8 mouse cellular contexts compared by ENCODE assay signal in genomic region chr3:84951698-84952097, GRCm38 (mm10).
DNase-seq lines count a peak whose midpoint lies in the region; ATAC-seq and TF ChIP-seq lines count a peak whose summit lies in the region.

No protein-coding gene starts in this region.

- no peaks in the 10 kb centered on the region for H3K27me3 ChIP-seq in kidney, embryonic 16.5 days (ENCODE audit: insufficient read depth, low read length)
- H3K27me3 ChIP-seq in embryonic facial prominence, embryonic 14.5 days (replicated peaks; ENCODE audit: control insufficient read depth, insufficient read depth, low read length) = no peaks in the 10 kb centered on the region
- H3K27me3 ChIP-seq in hindbrain, postnatal 0 days (ENCODE audit: insufficient read depth, low read length) = no peaks in the 10 kb centered on the region
- H3K27me3 ChIP-seq in neural tube, embryonic 14.5 days (ENCODE audit: control insufficient read depth, insufficient read depth, low read length) = no peaks in the 10 kb centered on the region

- no peak for TF ChIP-seq CTCF in hindbrain, postnatal 0 days (IDR thresholded peaks at IDR 0.05; ENCODE audit: low read depth)

- peak overlapping the region; percentile 46 for H3K4me3 ChIP-seq in kidney, embryonic 16.5 days (ENCODE audit: low read length)
- H3K4me3 ChIP-seq in embryonic facial prominence, embryonic 14.5 days (ENCODE audit: low read depth, low read length) = peak overlapping the region; percentile 50
- H3K4me3 ChIP-seq in hindbrain, postnatal 0 days (ENCODE audit: low read length) = peak overlapping the region; percentile 65
- H3K4me3 ChIP-seq in neural tube, embryonic 14.5 days (ENCODE audit: low read depth, low read length) = peak overlapping the region; percentile 56

- WGBS in kidney, embryonic 16.5 days = 22% methylated on average over 2 of the region's 2 CpGs
- 14% methylated on average over 2 of the region's 2 CpGs for WGBS in embryonic facial prominence, embryonic 14.5 days
- WGBS in hindbrain, postnatal 0 days = 12% methylated on average over 2 of the region's 2 CpGs
- WGBS in neural tube, embryonic 14.5 days = 22% methylated on average over 2 of the region's 2 CpGs

- ATAC-seq in kidney, embryonic 16.5 days (ENCODE audit: low FRiP score, low TSS enrichment) = peak; percentile 72; the same call in 1 of the 2 replicates
- ATAC-seq in embryonic facial prominence, embryonic 14.5 days (ENCODE audit: low read depth) = peak; percentile 62
- peak; percentile 86 for ATAC-seq in hindbrain, postnatal 0 days
- peak; percentile 52; the same call in 1 of the 2 replicates for ATAC-seq in neural tube, embryonic 14.5 days (ENCODE audit: low read depth)
- no peak for ATAC-seq in monocyte, adult 5-6 weeks (replicated peaks; ENCODE audit: insufficient number of reproducible peaks, low FRiP score, low TSS enrichment, poor library complexity, severe bottlenecking)

- H3K4me1 ChIP-seq in kidney, embryonic 16.5 days (ENCODE audit: insufficient read depth, low read length) = peaks cover 3% of the 10 kb centered on the region; the same call in 1 of the 2 replicates
- no peaks in the 10 kb centered on the region for H3K4me1 ChIP-seq in embryonic facial prominence, embryonic 14.5 days (ENCODE audit: control insufficient read depth, insufficient read depth, low read length)
- no peaks in the 10 kb centered on the region for H3K4me1 ChIP-seq in hindbrain, postnatal 0 days (ENCODE audit: insufficient read depth, low read length)
- H3K4me1 ChIP-seq in neural tube, embryonic 14.5 days (ENCODE audit: control insufficient read depth, insufficient read depth, low read length) = peaks cover 6% of the 10 kb centered on the region; the same call in 1 of the 2 replicates

- no peak for DNase-seq in kidney, adult 18-20 months
- no peak for DNase-seq in embryonic facial prominence, embryonic 14.5 days (ENCODE audit: low spot score)
- DNase-seq in hindbrain, postnatal 0 days (ENCODE audit: low spot score) = peak; percentile 50
- DNase-seq in layer of hippocampus, adult 9-10 months (ENCODE audit: low spot score) = no peak
- DNase-seq in left cerebral cortex, postnatal 14 days (ENCODE audit: low spot score in 2 of 2) = no peak

- intact Hi-C loops in left cerebral cortex, postnatal 14 days (cut with DNase I) = loop anchor here (10.0 kb wide), 1 partner anchor 423 kb away; no protein-coding TSS in a partner anchor

- H3K9me3 ChIP-seq in kidney, embryonic 16.5 days (ENCODE audit: low read length) = no peaks in the 10 kb centered on the region
- H3K9me3 ChIP-seq in embryonic facial prominence, embryonic 14.5 days (ENCODE audit: control insufficient read depth, low read length) = no peaks in the 10 kb centered on the region
- H3K9me3 ChIP-seq in hindbrain, postnatal 0 days (ENCODE audit: low read length) = no peaks in the 10 kb centered on the region
- no peaks in the 10 kb centered on the region for H3K9me3 ChIP-seq in neural tube, embryonic 14.5 days (ENCODE audit: control insufficient read depth, low read length)

- peak overlapping the region; percentile 42; the same call in 1 of the 2 replicates for H3K9ac ChIP-seq in kidney, embryonic 16.5 days (replicated peaks; ENCODE audit: low read length)
- peak overlapping the region; percentile 65 for H3K9ac ChIP-seq in embryonic facial prominence, embryonic 14.5 days (ENCODE audit: low read depth, low read length)
- H3K9ac ChIP-seq in hindbrain, postnatal 0 days (replicated peaks; ENCODE audit: low read length) = peak overlapping the region; percentile 67
- H3K9ac ChIP-seq in neural tube, embryonic 14.5 days (replicated peaks; ENCODE audit: low read depth, low read length) = peak overlapping the region; percentile 55

- no peaks in the 10 kb centered on the region for H3K36me3 ChIP-seq in kidney, embryonic 16.5 days (ENCODE audit: insufficient read depth, low read length)
- no peaks in the 10 kb centered on the region for H3K36me3 ChIP-seq in embryonic facial prominence, embryonic 14.5 days (ENCODE audit: control insufficient read depth, insufficient read depth, low read length)
- H3K36me3 ChIP-seq in hindbrain, postnatal 0 days (ENCODE audit: insufficient read depth, low read length) = no peaks in the 10 kb centered on the region
- H3K36me3 ChIP-seq in neural tube, embryonic 14.5 days (ENCODE audit: control insufficient read depth, insufficient read depth, low read length) = no peaks in the 10 kb centered on the region

- H3K4me2 ChIP-seq in kidney, embryonic 16.5 days (replicated peaks; ENCODE audit: low read depth, low read length) = peak overlapping the region; percentile 73
- H3K4me2 ChIP-seq in embryonic facial prominence, embryonic 14.5 days (ENCODE audit: low read depth, low read length) = peak overlapping the region; percentile 81
- peak overlapping the region; percentile 56 for H3K4me2 ChIP-seq in hindbrain, postnatal 0 days (ENCODE audit: low read depth, low read length)
- peak overlapping the region; percentile 62 for H3K4me2 ChIP-seq in neural tube, embryonic 14.5 days (ENCODE audit: low read depth, low read length)

- H3K27ac ChIP-seq in kidney, embryonic 16.5 days (ENCODE audit: low read length) = 0 out of 2 replicates have a peak overlapping the region, but pooled peaks have one; percentile 57
- peak overlapping the region; percentile 83 for H3K27ac ChIP-seq in embryonic facial prominence, embryonic 14.5 days (replicated peaks; ENCODE audit: low read depth, low read length)
- H3K27ac ChIP-seq in hindbrain, postnatal 0 days = peak overlapping the region; percentile 90
- peak overlapping the region; percentile 89 for H3K27ac ChIP-seq in neural tube, embryonic 14.5 days (ENCODE audit: low read depth, low read length)
